Mouse (Mus musculus) ovary, adult 18-20 months (tissue): ENCODE data around the gene Nkpd1.

ENCODE experiments used
- DNase-seq: peaks from one replicate; pipeline ENCODE4 v3.0.0; 2022; ENCODE audit warnings: low spot score, mixed read lengths

Nkpd1 gene

DNA sequence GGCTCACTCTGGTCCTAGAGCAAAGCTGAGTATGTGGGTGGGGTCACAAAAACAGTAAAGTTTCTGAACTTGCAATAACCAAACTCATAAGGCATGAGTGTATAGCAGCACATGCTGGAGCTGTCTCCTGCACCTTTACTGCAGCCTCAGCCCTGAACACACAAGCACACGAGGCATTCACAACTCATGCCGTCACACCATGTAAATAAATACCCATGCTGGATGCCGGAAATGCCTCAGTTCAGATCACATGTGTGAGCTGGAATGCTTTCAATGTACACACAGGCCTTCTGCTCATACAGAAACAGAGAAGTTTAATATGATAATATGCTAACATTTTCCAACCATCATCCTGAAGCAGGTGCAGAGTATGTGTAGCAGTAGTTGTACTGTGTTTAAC, 28.4 kb downstream of the Nkpd1 start:
- DNase-seq = no peak

DNA sequence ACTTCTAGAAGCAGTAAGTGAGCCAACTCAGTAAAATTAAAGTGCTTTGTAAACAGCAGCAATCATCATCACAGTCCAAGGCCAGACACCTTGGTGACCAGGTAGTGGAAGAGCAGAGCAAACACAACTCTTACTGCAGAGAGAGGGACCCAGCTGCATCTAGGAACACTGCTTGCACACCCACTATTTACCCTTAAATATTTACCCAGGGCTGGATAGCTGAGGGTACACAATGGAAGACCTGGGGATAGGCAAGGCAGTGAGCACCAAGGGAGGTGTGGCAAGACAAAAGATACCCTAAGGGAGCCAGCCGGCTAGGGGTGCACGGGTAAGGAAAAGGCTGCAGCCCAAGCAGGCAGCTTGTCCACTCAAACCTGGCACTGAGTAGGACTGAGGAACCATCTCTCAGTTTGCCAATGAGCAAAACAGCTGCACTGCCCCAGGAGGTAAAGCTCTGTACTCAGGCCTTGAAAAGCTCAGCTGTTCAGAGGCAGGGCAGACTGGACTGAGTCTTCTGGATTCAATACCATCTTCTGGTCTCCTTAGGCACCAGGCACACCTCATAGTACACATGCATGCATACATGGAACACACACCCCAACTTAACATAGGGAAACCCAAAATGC, 29.8 kb downstream of the Nkpd1 start:
- DNase-seq = no peak

DNA sequence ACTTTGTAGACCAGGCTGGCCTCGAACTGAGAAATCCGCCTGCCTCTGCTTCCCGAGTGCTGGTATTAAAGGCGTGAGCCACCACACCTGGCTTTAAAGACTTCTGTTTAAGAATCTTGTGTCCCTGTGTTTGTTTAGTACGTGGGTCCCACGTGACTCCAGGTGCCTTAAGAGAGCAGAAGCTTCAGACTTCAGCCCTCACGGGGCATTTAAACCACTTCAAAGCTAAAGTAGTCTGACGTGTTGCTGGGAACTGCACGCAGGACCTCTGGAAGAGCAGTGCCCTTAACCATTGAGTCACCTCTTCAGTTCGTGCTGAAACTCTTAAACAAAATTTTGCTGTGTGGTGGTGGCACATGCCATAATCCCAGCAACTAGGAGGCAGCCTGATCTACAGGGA, 31.8 kb downstream of the Nkpd1 start:
- DNase-seq = no peak

DNA sequence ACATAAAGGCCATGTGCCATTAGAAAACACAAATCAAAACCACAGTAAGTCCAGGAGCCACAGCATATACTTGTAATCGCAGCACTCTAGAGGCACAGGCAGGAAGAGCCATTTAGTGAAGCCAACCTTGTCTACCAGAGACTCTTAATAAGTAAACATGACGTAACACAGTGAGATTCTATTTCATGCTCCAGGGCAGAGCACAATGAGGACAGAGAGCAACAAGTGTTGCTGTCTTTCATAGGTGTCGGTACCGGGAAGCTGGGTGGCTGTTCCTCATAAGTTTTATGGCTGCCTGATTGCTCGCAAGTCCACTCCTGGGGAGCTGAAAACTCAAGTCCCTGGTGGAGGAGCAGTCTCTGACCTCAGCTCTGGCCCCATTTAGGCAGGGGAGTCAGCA, 34.0 kb downstream of the Nkpd1 start:
- DNase-seq = no peak

DNA sequence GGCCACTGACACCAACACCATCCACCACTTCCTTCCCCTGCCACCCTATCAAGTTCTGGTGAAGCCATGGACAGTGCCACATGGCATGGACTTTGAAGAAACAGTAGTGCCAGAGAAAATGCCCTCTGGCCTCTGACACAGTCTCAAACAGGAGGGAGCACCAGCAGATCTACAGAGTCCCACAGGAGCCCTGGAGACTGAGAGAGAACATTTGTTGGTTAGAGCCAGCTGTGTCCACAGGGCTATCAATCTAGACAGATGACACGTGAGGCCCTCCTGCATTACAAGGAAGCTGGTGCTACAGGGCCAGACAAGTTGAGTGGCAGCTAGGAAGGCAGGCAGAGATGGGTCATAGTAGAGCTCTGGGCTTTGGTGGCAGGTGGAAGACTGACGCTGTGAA, 34.8 kb downstream of the Nkpd1 start:
- no peak for DNase-seq

DNA sequence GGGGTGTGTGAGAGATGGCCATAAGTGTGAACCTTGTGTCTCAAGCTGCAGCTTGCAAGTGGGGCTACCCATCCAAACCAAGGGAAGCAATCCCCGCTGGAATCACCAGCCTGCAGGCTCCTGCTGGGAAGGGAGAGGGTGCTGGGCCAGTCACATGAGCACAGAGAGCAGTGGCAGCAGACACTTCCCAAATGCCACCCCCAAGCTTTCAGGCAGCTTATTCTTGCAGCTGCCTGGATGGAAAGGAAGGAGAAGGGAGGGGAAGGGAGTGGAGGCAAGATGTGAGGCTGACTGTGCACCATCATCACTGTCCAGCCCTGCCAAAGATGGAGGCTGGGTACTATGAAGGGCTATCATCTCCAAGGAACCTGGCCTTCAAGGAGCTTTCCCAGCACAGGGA, 36.5 kb downstream of the Nkpd1 start:
- no peak for DNase-seq

DNA sequence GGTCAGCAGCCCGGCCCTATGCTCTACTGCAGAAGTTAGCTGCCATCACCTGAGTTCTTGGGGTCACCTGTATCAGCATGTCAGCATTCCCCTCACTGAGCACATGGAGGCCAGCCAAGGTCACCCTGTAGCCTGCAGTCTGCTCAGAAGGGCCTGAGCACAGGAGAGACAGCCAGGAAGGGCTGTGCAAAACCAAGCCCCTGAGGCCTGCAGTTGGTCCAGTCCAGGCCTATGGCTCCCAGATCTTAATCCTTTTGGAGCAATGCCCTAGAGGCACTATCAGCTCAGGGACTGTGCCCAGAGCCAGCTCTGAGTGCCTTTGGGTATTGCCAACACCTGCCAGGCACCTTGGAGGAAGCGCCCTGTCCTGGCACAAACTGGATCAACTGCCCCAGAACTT, 39.4 kb downstream of the Nkpd1 start:
- no peak for DNase-seq

DNA sequence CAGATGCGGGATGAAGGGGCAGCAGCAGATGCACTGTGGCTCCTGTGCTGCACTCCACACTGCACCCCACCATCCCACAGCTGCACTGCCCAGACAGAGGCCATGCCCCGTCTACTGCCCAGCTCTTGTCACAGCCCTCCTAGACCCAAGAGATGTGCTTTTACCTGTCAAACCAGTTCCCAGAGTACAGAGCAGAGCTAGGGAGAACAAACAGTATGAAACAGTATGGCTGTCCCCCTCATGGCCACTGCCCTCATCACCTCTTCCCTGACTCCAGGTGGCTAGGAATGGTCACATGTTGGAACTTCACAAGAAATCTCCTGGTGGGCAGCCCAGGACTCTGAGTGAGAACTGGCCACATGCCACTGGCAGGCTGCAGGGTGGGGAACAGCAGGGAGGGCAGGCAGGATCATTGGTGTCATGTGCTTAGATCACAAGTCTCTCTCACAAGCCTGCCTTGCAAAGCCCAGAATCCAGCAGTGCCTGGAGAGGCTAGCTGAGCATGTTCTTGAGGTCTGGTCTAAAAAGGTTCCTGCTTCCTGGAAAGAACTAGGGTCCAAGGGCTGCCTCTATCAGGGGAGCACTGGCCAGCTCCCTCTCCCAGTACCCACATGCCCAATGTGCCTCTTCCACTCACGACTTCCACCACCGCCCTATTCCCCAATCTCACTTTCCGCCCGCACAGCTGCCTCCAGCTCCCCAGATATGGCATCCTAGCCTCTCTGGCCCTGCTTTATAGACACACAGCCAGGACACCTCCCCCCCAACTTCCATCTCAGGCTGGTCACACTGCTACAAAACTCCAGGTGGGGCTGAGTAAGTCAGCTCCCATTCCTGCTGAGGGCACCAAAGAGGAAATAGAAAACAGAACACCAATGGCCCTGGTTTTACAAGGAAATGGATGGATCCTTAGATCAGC, 40.6 kb downstream of the Nkpd1 start:
- no peak for DNase-seq

DNA sequence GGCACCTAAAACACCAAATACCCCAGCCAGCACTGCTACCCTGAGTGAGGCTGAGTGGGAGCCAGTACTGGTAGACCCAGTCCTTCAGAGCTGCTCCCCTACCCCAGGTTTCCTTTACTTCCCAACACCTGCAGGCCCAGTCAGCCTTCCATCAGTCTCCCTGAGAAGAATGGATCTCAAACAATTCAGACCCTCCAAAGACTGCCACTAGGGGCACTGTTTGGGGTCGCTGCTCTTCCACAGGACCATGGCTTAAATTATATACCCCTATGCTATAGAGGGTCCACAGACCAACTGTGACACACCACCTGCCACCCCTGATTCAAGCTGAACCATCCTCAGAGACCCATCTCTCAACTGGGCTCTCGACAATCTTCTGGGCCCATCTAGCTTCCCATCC, 41.3 kb downstream of the Nkpd1 start:
- DNase-seq = no peak

DNA sequence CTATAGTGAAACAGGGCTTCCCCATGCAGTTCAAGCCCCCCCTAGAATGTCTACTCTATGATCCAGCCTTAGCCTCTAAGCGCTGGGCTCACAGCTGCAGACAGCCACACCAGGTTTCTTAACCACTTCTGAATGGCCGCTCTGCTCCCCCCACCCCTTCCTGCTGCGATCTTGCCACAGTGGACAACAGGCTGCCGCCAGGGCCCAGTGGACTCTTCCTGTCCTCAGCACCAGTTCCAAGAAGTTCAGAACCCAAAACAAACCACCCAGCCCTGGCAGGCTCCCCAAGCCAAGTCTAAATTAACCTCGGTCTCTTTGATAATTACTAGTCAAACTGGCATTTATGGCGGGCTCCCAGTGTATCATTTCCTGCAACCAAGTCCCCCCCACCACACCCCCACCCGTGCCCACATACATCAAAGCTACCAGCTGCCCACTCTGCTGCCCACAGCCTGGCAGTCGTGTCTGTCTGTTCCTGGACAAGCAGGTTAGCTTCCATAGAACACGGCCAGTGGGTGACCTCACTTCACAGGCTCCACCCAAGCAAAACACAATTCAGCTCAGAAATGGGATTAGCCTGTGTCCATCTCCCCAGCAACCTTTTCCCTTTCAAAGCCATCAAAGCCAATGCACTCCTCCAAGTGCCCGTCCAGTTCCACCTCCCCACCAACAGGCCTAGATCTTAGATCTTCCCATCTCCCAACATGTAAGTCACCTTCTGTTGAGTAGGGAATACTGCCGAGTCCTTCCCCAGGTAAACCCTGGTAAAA, 43.0 kb downstream of the Nkpd1 start:
- DNase-seq = no peak

DNA sequence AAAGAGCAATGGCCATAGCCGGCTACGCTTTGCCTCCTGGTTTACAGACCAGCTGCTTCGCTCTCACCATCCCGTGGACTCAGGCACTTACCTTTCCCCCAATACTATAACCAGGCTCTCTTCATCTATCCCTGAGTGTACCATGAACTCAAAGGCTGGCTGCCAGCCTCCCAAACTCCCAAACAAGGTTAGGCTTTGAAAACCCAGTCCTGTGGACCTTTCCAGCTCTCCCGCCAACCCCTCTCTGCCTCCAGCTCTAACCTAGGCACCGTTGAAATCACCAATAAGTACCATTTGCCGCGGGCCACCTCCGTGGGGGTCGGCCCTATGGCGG, 43.8 kb downstream of the Nkpd1 start:
- no peak for DNase-seq

DNA sequence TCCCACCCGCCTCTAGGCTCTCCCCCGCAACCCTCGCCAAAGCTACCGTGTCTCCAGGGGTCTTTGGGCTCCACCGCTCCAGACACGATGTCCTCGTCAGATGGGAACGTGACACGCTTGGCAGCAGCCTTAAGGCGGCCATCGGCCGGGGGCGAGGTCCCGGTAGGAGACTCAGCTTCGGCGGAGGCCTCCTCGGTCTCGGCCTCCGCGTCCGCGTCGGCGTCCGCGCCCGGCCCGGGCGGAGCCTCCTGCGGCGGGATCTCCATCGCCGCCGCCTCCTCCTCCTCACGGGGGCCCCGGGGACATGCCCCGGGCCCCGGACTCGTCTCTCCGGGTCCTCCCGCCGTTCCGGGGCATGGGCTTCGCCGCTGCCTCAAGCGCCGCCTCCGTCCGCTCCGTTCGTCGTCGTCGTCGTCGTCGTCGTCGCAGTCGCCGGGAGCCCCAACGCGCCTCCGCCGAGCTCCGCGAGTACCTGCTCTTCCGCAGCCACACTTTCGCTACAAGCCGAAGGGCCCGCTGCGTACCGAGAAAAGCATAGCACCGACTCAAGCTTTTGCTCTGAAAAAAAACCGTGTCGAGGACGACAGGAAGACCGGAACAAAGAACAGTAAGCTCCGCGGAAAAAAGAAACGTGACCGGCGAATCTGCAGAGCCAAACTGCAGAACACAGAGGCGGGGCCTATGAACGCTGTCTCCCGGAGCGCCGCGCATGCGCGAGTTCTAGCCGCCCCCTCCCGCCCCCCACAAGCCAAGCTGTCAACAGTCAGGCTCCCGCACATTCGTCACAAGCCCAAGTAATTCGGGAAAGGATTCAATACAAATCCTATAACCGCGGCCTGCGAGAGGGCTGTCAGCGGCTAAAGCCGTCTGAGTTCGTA, 44.4 kb downstream of the Nkpd1 start:
- peak; percentile 80 for DNase-seq

DNA sequence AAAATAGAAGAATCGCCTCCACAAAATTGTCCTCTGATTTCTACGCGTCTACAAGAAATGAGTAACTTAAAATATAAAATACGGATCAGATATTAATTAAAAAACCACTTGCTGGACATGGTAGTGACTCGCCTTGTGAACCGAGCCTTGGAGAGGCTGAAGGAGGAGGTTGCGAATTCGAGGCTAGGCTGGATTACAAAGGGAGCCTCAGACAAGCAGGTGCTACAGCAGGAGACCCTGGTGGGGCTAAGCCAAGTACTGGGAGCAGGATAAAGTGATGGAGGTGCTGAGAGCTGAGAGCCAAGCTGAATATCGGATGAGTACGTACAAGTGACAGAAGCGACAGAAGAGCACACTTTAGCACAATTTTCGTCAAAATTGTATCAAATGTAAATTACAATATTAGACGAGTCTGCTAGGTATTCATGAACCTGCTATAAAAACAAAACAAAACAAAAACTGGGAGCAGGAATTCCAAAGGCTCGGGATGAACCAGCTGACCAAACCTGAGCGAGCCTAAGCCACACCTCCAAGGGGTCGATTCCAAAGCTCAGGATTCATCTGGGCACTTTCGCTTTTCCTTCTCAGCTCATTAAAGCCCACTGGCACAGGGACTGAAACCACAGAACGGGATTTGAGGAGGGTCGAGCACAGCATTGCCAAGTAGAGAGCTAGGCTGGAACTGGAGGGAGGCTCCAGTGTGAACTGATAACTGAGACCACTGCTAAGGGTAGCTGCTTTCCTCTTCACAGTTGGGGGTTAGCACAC, 45.2 kb downstream of the Nkpd1 start, which contains the start of gene Ppp1r37:
Ppp1r37 (minus strand) TSS at position 434 of the 768 bp plus-strand sequence.
- DNase-seq = no peak

DNA sequence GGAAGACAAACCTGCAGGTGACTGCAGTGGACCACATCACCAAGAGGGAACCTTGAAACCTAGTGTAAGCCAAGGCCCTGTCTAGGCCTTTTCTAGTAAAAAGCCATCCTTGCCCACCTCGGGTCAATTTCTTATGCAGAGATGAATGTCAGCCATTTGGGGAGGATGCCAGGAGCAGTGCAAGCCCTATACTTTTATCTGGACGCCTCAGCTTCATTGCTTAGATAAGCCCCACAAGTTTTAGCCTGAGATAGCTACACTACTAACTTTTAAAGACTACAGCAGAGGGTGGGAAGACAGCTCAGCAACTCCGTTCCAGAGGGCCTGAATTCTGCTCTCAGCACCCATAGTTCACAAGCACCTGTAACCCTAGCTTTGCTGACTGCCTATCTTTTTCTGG, 46.2 kb downstream of the Nkpd1 start:
- DNase-seq = no peak

DNA sequence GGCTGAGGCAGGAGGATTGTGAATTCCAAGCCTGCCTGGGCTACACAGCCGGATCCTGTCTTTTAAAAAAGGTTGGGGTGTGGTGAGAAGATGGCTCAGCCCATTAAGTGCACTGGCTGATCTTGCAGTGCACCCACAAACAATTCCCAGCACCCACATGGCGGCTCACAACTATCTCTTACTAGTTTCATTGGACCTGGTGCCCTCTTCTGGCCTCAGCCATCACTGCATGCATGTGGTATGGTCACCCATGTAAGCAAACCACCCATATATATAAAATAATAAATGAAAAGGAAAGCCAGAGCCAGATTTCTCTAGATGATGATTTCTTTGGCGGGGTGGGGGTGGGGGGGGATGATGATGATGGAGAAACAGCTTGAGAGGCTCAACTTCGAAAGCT, 46.8 kb downstream of the Nkpd1 start:
- DNase-seq = no peak

DNA sequence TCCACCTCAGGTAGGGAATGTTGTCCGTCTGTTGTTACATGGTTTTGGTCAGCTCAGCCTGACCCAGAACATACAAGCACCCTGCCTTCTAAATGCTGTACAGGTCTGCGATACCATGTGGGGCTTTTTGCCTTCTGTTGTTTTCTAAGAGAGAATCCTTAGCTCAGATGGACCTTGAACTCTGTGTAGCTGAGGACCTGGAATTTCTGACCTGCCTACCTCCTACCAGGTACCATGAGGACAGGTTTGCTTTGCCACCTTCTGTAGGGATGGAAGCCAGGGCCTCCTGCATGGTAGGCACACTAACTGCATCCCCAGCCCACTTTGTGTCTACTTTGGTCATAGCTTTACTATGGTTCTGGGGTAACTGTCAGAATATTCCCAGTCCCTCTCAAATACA, 48.2 kb downstream of the Nkpd1 start:
- DNase-seq = no peak

DNA sequence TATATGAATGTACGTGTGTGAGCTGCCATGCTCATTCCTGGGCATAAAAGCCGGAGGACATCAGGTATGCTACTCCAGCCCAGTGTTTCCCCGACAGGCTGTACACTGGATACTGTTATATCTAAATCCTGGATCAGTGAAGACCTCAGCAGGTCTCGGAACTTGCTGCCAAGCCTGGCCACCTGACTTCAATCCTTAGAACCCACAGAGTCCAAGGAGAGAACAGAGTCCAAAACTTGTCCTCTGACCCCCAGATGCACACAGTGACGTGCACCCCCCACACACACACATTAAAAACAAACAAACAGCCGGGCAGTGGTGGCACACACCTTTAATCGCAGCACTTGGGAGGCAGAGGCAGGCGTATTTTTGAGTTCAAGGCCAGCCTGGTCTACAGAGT, 49.8 kb downstream of the Nkpd1 start:
- no peak for DNase-seq

DNA sequence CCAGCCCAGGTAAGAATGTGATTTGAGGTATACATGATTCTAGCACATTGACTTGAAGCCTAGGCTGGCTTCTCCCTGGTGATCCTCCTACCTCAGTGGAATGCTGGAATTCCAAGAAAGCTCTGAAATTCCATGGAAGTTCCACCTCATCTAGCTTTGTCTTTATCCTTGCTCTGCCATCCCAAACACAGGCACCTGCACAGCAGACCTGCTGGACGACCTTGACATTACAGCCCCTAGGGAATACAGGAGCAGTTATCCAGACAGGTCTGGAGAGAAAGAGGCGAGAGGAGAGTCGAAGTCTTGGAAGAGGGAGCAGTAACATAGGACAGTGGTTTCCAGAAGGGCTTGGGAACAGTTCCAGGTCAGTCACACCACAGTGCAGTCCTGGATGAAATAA, 52.0 kb downstream of the Nkpd1 start:
- DNase-seq = no peak

DNA sequence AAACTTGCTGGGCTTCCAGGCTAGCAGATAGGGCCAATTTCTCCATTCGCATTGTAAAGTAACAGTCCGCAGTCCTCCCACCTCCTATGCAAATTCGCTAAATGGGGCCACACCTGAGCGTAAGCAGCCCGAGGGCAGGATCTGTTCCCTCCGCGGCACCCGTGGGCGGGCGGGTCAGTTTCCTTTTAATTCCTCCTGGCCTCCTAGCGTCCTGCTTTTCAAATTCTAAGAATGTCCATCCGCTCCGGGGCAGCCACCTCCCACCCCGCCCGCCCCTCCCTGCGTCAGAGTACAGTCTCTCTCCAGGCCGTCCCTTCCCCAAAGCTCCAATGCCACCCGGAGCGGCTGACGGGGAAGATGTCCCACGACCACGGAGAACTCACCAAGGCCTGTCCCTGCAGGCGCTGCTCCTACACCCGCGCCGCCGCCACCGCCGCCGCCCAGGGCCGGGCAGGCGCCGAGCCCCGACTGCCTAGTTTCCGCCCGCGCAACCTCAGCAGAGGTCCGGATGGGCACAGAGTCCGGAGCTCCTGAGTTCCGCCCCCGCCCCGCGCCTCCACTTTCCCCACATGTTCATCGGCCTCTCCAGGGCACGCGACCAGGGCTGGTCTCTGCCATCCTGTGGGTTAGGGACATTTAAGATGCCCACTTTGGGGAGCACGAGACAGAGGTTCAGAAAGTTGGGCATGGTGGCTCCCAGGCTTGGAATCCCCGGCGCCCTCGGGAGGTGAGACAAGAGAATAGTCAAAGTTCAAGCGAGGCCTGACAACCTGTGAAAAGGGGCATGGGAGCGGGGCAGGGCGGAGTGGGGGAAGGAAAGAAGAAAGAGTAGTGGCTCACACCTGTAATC, 55.5 kb downstream of the Nkpd1 start:
- peak; percentile 57 for DNase-seq

DNA sequence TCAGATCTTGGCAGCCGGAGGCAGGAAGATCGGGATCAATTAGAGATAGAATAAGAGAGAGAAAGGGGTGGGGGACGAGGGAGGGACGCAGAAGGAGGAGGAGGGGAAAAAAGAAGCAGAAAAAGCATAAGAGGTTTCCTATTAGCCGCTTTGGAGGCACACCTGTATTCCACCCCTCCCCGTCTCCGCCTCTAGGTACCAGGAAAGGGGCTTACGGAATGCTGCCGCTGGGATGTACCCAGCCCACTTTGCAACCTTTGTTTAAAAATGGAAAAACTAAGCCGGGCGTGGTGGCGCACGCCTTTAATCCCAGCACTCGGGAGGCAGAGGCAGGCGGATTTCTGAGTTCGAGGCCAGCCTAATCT, 56.1 kb downstream of the Nkpd1 start:
- DNase-seq = no peak
